Mouse (Mus musculus) heart, adult 9 months (tissue): Measurements from ENCODE around the gene Dhrs9.
A peak's percentile ranks its signal among the peaks of the same experiment; 100 is the strongest.

Experiments
- DNase-seq, 2 experiments: peaks; one replicate each; pipeline ENCODE4 v3.0.0; 2022; ENCODE audit warnings: low spot score in 2 of 2

The Dhrs9 gene

GRCm38 (mm10) chr2:69418294-69418881, 38.1 kb downstream of the Dhrs9 start:
- no peak for DNase-seq

- DNase-seq = no peak
Measured at GRCm38 (mm10) chr2:69424829-69425228, 44.6 kb downstream of the Dhrs9 start.

GRCm38 (mm10) chr2:69426081-69426480, 45.8 kb downstream of the Dhrs9 start:
- no peak for DNase-seq

GRCm38 (mm10) chr2:69427141-69427540, 46.9 kb downstream of the Dhrs9 start:
- DNase-seq = no peak

- peak in 1 of 2 experiments; percentile 14 for DNase-seq
Measured at GRCm38 (mm10) chr2:69428116-69428515, 47.9 kb downstream of the Dhrs9 start.

GRCm38 (mm10) chr2:69441656-69442055, 61.4 kb downstream of the Dhrs9 start:
- no peak for DNase-seq

- DNase-seq = no peak
Measured at GRCm38 (mm10) chr2:69445896-69446472, 65.7 kb downstream of the Dhrs9 start.

GRCm38 (mm10) chr2:69448581-69448980, 68.3 kb downstream of the Dhrs9 start:
- no peak for DNase-seq

- DNase-seq = no peak
Measured at GRCm38 (mm10) chr2:69451128-69451527, 70.9 kb downstream of the Dhrs9 start.
